Mouse (Mus musculus) G1E-ER4 (cell line): Measurements from ENCODE around the gene Trim71. TPM values are rescaled to one million over a fixed set of nuclear protein-coding genes. Genes with fewer than 3 reads are reported as not detected.

Source experiments
- GATA1 ChIP-seq: IDR thresholded peaks from one replicate; pipeline ENCODE4 v1.8.0; 2012; ENCODE audit warnings: low read length, inconsistent platforms
- polyA plus RNA-seq: library from polyadenylated mRNA; stranded (reverse); fragments of >175 nt; gene quantifications from 2 replicates; pipeline ENCODE4 v1.2.3, GENCODE M21; 2012

The Trim71 gene
- polyA plus RNA-seq, 1 experiment: not detected

- no peak for TF ChIP-seq GATA1
These were observed 45.2 kb downstream of the Trim71 start for GRCm38 (mm10) chr9:114518812-114519477.

GRCm38 (mm10) chr9:114517924-114518497 is 46.2 kb downstream of the Trim71 start:
- TF ChIP-seq GATA1: no peak

- TF ChIP-seq GATA1: no peak
These were observed 48.8 kb downstream of the Trim71 start, which contains the start of gene C130032M10Rik for GRCm38 (mm10) chr9:114515364-114515763. Gene C130032M10Rik (plus strand): TSS chr9:114515697.

GRCm38 (mm10) chr9:114512831-114513230 is 51.3 kb downstream of the Trim71 start:
- no peak for TF ChIP-seq GATA1

GRCm38 (mm10) chr9:114509785-114510184 is 54.4 kb downstream of the Trim71 start:
- TF ChIP-seq GATA1: no peak

GRCm38 (mm10) chr9:114507421-114507820 is 56.7 kb downstream of the Trim71 start:
- no peak for TF ChIP-seq GATA1

- no peak for TF ChIP-seq GATA1
These were observed 57.6 kb downstream of the Trim71 start for GRCm38 (mm10) chr9:114506564-114506963.

GRCm38 (mm10) chr9:114504816-114505215 is 59.4 kb downstream of the Trim71 start, which contains the start of gene Ccr4:
Gene Ccr4 (minus strand): TSS chr9:114504916.
- TF ChIP-seq GATA1: no peak

- TF ChIP-seq GATA1: peak; percentile 44
These were observed 61.3 kb downstream of the Trim71 start for GRCm38 (mm10) chr9:114502711-114503427.

GRCm38 (mm10) chr9:114501913-114502312 is 62.3 kb downstream of the Trim71 start:
- no peak for TF ChIP-seq GATA1

- peak; percentile 31 for TF ChIP-seq GATA1
These were observed 63.1 kb downstream of the Trim71 start for GRCm38 (mm10) chr9:114501111-114501510.

GRCm38 (mm10) chr9:114499783-114500515 is 64.2 kb downstream of the Trim71 start:
- no peak for TF ChIP-seq GATA1

- TF ChIP-seq GATA1: no peak
These were observed 66.0 kb downstream of the Trim71 start for GRCm38 (mm10) chr9:114498218-114498617.

GRCm38 (mm10) chr9:114496469-114496868 is 67.7 kb downstream of the Trim71 start:
- TF ChIP-seq GATA1: no peak

- no peak for TF ChIP-seq GATA1
These were observed 76.5 kb downstream of the Trim71 start for GRCm38 (mm10) chr9:114487481-114488258.

- no peak for TF ChIP-seq GATA1
These were observed 77.4 kb downstream of the Trim71 start for GRCm38 (mm10) chr9:114486808-114487207.
